Mouse (Mus musculus) CD4-positive, CD25-positive, alpha-beta regulatory T cell, adult 4 months (primary cell): ENCODE measurements at regions not wholly inside any gene's neighbourhood (a gene's known extent, or its start where the extent isn't known, plus 50 kb on each side); places are given as distances from the start of the nearest gene placed in this dataset.

Experiments
- ATAC-seq: one replicate; pipeline ENCODE4 v1.8.0; 2017

- ATAC-seq = peak; percentile 90
Measured at GRCm38 (mm10) chr11:22617204-22617874, 105.5 kb downstream of the Tmem17 start.

- ATAC-seq = no peak
Measured at GRCm38 (mm10) chr11:22620912-22621705, 109.2 kb downstream of the Tmem17 start.

- no peak for ATAC-seq
Measured at GRCm38 (mm10) chr11:22621868-22622267, 110.0 kb downstream of the Tmem17 start.

- no peak for ATAC-seq
Measured at GRCm38 (mm10) chr11:22622496-22622997, 110.7 kb downstream of the Tmem17 start.

- peak; percentile 23 for ATAC-seq
Measured at GRCm38 (mm10) chr11:22626407-22626806, 114.5 kb downstream of the Tmem17 start.

- ATAC-seq = no peak
Measured at GRCm38 (mm10) chr11:22628497-22628896, 116.6 kb downstream of the Tmem17 start.

GRCm38 (mm10) chr11:22628979-22629378 lies 117.1 kb downstream of the Tmem17 start:
- ATAC-seq = no peak

GRCm38 (mm10) chr11:22629581-22629980 lies 117.7 kb downstream of the Tmem17 start:
- no peak for ATAC-seq

GRCm38 (mm10) chr11:22629991-22630390 lies 118.1 kb downstream of the Tmem17 start:
- no peak for ATAC-seq

- no peak for ATAC-seq
Measured at GRCm38 (mm10) chr11:22630982-22631381, 119.1 kb downstream of the Tmem17 start.

GRCm38 (mm10) chr11:22631606-22632313 lies 119.9 kb downstream of the Tmem17 start:
- ATAC-seq = peak; percentile 77

GRCm38 (mm10) chr11:22632314-22632700 lies 120.4 kb downstream of the Tmem17 start:
- ATAC-seq = peak; percentile 22

GRCm38 (mm10) chr11:22632988-22633387 lies 121.1 kb downstream of the Tmem17 start:
- no peak for ATAC-seq

GRCm38 (mm10) chr11:22633961-22634360 lies 122.1 kb downstream of the Tmem17 start:
- no peak for ATAC-seq

- ATAC-seq = no peak
Measured at GRCm38 (mm10) chr11:22635021-22635420, 123.1 kb downstream of the Tmem17 start.

- no peak for ATAC-seq
Measured at GRCm38 (mm10) chr11:22636321-22636720, 124.4 kb downstream of the Tmem17 start.

GRCm38 (mm10) chr11:22636761-22637557 lies 125.1 kb downstream of the Tmem17 start:
- ATAC-seq = no peak

GRCm38 (mm10) chr11:22638171-22638570 lies 126.3 kb downstream of the Tmem17 start:
- no peak for ATAC-seq

GRCm38 (mm10) chr11:22638700-22639099 lies 126.8 kb downstream of the Tmem17 start:
- no peak for ATAC-seq

- no peak for ATAC-seq
Measured at GRCm38 (mm10) chr11:22640371-22640990, 128.6 kb downstream of the Tmem17 start.

GRCm38 (mm10) chr11:22641450-22641849 lies 129.6 kb downstream of the Tmem17 start:
- ATAC-seq = no peak
